Mouse (Mus musculus) E14TG2a.4 (cell line): ENCODE measurements around the gene Gabbr2.

Experiments used
- H3K27me3 ChIP-seq: 2 replicates; pipeline ENCODE4 v1.6.1; 2014; ENCODE audit warnings: low read length, control low read depth; ENCODE audit not compliant: insufficient read depth
- H3K36me3 ChIP-seq: 2 replicates; pipeline ENCODE4 v1.6.1; 2014; ENCODE audit warnings: low read length, control low read depth; ENCODE audit not compliant: insufficient read depth
- H3K4me1 ChIP-seq: replicated peaks from 2 replicates; pipeline ENCODE4 v1.6.1; 2014; ENCODE audit warnings: low read depth, low read length, control low read depth
- H3K4me3 ChIP-seq: replicated peaks from 2 replicates; pipeline ENCODE4 v1.5.1; 2014; ENCODE audit warnings: mild to moderate bottlenecking, low read length
- H3K9me3 ChIP-seq: 2 replicates; pipeline ENCODE4 v1.6.1; 2014; ENCODE audit warnings: low read length, control low read depth
- CTCF ChIP-seq: conservative IDR thresholded peaks from 2 replicates; pipeline ENCODE4 v1.5.1; 2014; ENCODE audit warnings: low read length
- NANOG ChIP-seq: IDR thresholded peaks from 2 replicates; pipeline ENCODE4 v1.6.1; 2014; ENCODE audit warnings: borderline replicate concordance, low read length, mixed read lengths
- POU5F1 ChIP-seq: IDR thresholded peaks from 2 replicates; pipeline ENCODE4 v1.6.1; 2014; ENCODE audit warnings: low read length, borderline replicate concordance

Gabbr2 gene

GRCm38 (mm10) chr4:46729306-46730042 lies 262.2 kb downstream of the Gabbr2 start:
- H3K9me3 ChIP-seq, result no peaks in the 10 kb centered on the region
- H3K27me3 ChIP-seq, result peaks cover 9% of the 10 kb centered on the region; the same call in 1 of the 2 replicates
- H3K4me3 ChIP-seq, result no peak overlapping the region
- TF ChIP-seq NANOG (no peak), POU5F1 (no peak), CTCF (no peak)
- H3K36me3 ChIP-seq, result no peaks in the 10 kb centered on the region
- H3K4me1 ChIP-seq, result no peaks in the 10 kb centered on the region

DNA sequence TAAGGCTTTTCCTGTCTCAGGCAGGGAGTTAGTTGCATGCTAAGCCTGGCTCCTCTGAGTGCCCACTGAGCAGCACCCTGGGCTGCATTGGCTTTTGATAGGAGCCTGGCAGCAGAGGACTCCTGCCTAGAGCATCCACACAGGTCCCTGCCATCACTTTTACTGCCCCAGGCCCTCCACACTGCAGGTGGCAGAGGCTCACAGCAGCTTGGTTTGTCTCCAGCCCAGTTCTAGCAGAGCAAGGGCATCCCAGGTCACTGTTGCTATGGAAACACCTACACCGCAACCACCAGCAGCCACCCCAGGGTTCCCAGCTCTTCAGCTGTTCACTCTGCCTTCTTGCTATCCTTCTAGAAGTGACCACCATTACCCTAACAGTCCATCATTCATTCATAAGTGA lies 263.4 kb downstream of the Gabbr2 start:
- Histone ChIP-seq H3K9me3 (no peaks in the 10 kb centered on the region), H3K4me1 (no peaks in the 10 kb centered on the region), H3K27me3 (peaks cover 17% of the 10 kb centered on the region; the same call in 1 of the 2 replicates), H3K4me3 (no peak overlapping the region), H3K36me3 (no peaks in the 10 kb centered on the region)
- no peak for TF ChIP-seq POU5F1
- TF ChIP-seq CTCF, result no peak
- TF ChIP-seq NANOG, result no peak

DNA sequence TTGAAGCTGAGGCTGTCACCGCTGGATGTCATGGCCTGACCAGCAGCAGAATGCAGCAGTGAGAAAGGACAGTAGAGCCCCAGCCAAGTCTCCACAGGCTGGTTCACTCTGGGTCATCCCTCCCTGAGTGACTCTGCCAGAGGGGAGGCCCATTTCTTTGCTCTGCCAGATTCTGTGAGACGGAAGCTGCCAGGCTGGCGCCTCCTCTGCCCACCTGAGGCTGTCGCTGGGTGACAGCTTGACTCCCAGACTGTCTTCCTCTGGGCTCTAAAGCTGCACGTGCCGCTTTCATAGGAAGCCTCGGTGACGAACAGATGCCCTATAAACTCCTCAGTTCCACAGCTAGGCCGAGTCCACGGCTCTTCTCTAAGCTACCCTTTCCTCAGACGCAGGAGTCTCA lies 264.5 kb downstream of the Gabbr2 start:
- TF ChIP-seq NANOG (no peak), POU5F1 (no peak), CTCF (no peak)
- Histone ChIP-seq H3K36me3 (no peaks in the 10 kb centered on the region), H3K4me1 (no peaks in the 10 kb centered on the region), H3K9me3 (no peaks in the 10 kb centered on the region), H3K4me3 (no peak overlapping the region), H3K27me3 (peaks cover 20% of the 10 kb centered on the region; the same call in 1 of the 2 replicates)

GRCm38 (mm10) chr4:46720821-46721557 lies 270.7 kb downstream of the Gabbr2 start:
- no peak for TF ChIP-seq NANOG
- TF ChIP-seq CTCF, result no peak
- TF ChIP-seq POU5F1, result no peak
- peaks cover 6% of the 10 kb centered on the region; the same call in 1 of the 2 replicates for H3K4me1 ChIP-seq
- H3K36me3 ChIP-seq, result no peaks in the 10 kb centered on the region
- H3K4me3 ChIP-seq, result no peak overlapping the region
- H3K27me3 ChIP-seq, result peaks cover 17% of the 10 kb centered on the region; the same call in 1 of the 2 replicates
- H3K9me3 ChIP-seq, result peaks cover 9% of the 10 kb centered on the region; the same call in 1 of the 2 replicates

DNA sequence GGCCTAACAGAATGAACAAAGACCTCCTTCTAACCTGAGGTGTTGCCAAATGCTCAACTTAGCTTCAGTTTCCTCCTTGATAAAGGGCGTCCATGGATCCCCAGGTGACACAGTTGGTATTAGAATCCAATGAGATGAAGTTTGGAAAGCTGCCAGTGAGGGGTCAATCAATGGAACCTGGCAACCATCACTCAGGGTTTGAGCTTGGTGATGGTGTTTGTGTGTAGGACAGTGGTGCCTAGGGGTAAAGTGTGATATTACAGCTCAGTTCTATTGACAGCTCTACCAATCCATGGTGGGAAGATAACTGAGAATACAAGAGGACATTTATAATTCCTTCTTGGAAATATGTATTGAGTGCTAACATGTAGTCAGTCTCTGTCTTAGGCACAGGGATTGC lies 271.6 kb downstream of the Gabbr2 start:
- Histone ChIP-seq H3K27me3 (0 out of 2 replicates have a peak, but pooled peaks cover 11% of the 10 kb centered on the region), H3K36me3 (no peaks in the 10 kb centered on the region), H3K4me3 (no peak overlapping the region), H3K4me1 (peaks cover 6% of the 10 kb centered on the region; the same call in 1 of the 2 replicates), H3K9me3 (peaks cover 9% of the 10 kb centered on the region; the same call in 1 of the 2 replicates)
- no peak for TF ChIP-seq POU5F1
- no peak for TF ChIP-seq CTCF
- no peak for TF ChIP-seq NANOG

DNA sequence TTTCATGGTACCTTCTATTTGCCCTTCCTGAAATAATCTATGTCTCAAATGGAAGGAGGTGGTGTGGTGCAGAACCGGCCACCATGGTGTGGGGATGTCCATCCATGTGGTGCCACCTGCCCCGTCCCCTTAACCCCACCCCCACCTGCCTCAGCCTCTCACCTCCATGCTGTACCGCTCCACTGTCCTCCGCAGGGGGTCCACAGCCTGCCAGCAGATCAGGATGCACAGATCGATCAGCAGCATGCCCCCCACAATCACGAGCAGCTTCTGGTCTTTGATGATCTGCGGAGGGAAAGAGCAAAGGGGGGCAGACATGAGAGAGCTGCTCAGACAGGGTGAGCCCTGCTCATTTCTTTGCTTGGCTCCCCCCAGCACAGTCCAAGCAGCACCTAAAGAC lies 273.0 kb downstream of the Gabbr2 start:
- Histone ChIP-seq H3K9me3 (peaks cover 9% of the 10 kb centered on the region; the same call in 1 of the 2 replicates), H3K27me3 (0 out of 2 replicates have a peak, but pooled peaks cover 5% of the 10 kb centered on the region), H3K4me1 (peaks cover 6% of the 10 kb centered on the region; the same call in 1 of the 2 replicates), H3K36me3 (no peaks in the 10 kb centered on the region), H3K4me3 (no peak overlapping the region)
- no peak for TF ChIP-seq POU5F1
- no peak for TF ChIP-seq NANOG
- no peak for TF ChIP-seq CTCF

- H3K27me3 ChIP-seq, result no peaks in the 10 kb centered on the region
- no peak overlapping the region for H3K4me3 ChIP-seq
- H3K4me1 ChIP-seq, result peaks cover 6% of the 10 kb centered on the region; the same call in 1 of the 2 replicates
- H3K9me3 ChIP-seq, result peaks cover 9% of the 10 kb centered on the region; the same call in 1 of the 2 replicates
- no peaks in the 10 kb centered on the region for H3K36me3 ChIP-seq
- TF ChIP-seq CTCF, result no peak
- TF ChIP-seq NANOG, result no peak
- TF ChIP-seq POU5F1, result no peak
Measured at GRCm38 (mm10) chr4:46717156-46717555, 274.5 kb downstream of the Gabbr2 start.

GRCm38 (mm10) chr4:46716361-46716760 lies 275.3 kb downstream of the Gabbr2 start:
- peaks cover 9% of the 10 kb centered on the region; the same call in 1 of the 2 replicates for H3K9me3 ChIP-seq
- H3K36me3 ChIP-seq, result no peaks in the 10 kb centered on the region
- TF ChIP-seq CTCF (no peak), NANOG (no peak), POU5F1 (no peak)
- H3K27me3 ChIP-seq, result no peaks in the 10 kb centered on the region; the same call in 1 of the 2 replicates
- peaks cover 6% of the 10 kb centered on the region; the same call in 1 of the 2 replicates for H3K4me1 ChIP-seq
- H3K4me3 ChIP-seq, result no peak overlapping the region

DNA sequence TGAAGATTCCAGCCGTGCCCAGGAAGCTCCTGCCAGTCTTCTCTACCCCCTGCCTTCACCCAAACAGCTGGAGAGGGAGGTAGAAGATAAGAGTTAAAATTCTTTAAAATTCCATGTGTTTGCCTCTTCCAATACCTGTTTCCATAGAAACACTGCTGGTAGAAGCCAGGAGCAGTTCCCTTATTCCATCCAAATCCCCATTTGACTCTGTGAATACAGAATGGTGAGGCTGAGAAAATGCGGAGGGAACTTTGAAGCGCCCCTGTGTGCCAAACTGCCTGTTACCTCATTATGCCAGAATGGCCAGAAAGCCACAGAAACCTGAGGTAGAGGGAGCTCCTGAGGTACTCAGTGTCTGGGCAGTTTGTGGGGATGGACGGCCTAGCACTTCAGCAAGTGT lies 281.1 kb downstream of the Gabbr2 start:
- TF ChIP-seq POU5F1 (no peak), CTCF (no peak), NANOG (no peak)
- H3K4me1 ChIP-seq, result no peaks in the 10 kb centered on the region
- H3K36me3 ChIP-seq, result no peaks in the 10 kb centered on the region
- no peaks in the 10 kb centered on the region for H3K9me3 ChIP-seq
- no peaks in the 10 kb centered on the region; the same call in 1 of the 2 replicates for H3K27me3 ChIP-seq
- H3K4me3 ChIP-seq, result no peak overlapping the region
